Mouse (Mus musculus) Muller cell, postnatal 12 days (primary cell): ENCODE measurements around the gene Plekhg1.

Experiments
- DNase-seq: peaks from one replicate; pipeline ENCODE4 v3.0.0-alpha.2; 2015; ENCODE audit errors: inconsistent ontology term

The Plekhg1 gene

DNA sequence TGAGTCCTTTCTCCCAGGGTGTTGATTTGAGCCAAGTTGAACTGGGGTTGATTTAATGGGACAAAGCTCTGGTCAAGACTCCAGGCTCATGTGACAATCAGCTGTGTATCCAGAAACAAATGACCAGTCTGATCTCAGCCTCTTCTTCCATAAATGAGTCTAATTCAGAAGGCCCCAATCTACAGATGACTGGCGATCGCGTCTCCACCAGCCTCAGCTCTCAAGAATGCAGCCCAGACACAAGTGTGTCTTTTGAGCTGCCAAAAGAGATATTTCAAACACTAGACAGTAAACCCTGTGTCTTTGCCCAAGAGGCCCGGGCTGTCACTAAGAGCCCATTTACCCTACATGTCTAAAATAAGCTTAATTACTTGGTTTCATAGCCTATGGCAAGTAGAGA is 148.3 kb downstream of the Plekhg1 start:
- DNase-seq: peak; percentile 94

DNA sequence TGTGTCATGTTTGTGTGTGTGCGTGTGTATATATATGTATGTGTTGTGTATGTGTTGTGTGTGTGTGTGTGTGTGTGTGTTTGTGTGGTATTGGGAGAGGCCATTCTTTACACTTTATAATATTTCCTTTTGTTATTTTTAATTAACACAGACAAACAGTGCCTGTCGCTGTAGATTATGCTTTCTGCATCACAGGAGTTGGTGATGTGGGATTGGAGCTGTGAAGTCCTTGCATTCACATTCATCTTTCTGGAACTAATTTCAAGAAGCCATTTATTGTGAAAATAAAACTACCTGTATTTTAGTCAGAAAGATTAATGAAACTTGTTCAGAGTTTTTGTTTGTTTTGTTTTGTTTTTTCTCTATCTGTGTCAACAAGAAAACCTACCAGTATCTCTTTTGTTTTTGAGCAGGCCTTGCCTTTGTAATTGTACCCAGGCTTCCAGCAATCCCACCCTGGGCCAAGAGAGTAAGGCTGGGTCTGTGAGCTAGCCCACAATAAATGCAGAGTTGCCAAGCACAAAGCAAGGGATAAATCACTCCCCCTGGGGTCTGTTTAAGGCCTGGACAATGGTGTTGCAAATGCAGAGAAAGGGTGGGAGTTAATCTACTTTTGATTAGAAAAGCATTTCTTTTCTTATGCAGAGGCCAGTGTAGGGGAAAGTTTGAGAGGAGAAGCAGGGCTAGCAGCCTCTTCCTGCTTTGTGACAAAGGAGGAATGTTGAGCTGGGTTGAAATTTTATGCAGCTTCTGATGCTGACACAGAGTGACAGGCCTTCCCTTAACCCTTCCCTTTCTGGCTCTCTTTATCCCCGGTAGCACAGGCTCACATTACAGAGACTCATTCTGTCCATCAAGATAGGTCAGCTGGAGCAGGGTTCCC is 151.5 kb downstream of the Plekhg1 start:
- peak; percentile 64 for DNase-seq

DNA sequence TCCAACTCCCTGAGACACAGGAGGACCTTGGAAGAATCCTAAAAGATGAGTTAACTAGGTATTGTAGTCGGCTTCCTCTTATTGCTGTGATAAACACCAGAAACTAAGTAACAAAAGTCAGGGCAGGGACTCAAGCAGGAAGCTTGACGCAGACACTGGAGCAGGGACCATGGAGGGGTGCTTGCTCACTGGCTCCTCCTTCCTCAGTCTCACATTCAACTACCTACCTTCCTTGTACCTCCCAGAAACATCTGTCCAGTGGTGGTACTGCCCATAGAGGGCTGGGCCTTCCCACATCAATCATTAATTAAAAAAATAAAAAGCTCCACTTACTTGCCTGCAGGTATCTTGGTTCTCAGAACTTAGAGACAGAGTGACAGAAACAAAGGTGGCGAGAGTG is 152.2 kb downstream of the Plekhg1 start:
- no peak for DNase-seq

DNA sequence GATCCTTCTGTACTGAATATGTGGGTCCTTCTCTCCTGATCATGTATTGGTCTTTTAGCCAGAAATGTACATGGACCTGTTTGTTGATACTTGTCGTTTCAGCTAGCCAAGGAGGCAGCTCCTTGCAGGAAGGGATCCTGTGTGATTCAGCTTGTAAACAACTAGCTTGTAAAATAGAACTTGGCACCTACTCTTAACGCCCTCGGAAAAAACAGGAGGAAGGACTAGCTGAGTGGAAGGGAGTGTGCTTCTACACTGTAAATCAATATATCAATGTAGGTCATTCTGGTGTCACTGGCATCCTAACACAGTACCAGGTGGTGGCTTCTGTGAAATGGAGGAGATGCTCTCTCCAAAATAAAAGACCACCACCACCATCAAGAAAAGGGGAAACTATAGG is 157.9 kb downstream of the Plekhg1 start:
- no peak for DNase-seq

DNA sequence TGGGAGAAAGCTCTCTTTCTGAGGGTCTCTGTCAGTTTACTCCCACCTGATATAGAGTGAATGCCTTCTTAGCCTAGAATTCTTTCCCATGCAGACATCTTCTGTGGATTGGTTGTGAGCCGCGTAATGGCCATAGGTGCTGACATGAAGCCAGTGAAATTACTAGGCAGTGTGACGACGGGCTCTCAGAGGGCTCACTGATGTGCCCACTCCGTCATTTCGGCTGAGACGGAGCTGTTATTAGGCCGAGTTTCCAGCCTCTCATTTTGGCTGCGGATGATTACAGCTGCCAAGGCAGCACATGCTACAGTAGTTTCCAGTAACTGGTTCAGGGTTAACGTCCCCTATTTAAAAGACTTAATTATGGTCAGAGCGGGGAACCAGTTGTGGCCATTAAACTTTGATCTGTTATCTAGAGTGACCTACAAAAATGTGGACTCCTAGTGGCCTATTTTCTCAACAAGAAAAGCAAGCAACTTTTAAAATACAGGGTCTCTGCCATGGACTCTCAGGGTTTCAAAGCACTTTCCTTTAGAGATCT is 160.3 kb downstream of the Plekhg1 start:
- DNase-seq: no peak

DNA sequence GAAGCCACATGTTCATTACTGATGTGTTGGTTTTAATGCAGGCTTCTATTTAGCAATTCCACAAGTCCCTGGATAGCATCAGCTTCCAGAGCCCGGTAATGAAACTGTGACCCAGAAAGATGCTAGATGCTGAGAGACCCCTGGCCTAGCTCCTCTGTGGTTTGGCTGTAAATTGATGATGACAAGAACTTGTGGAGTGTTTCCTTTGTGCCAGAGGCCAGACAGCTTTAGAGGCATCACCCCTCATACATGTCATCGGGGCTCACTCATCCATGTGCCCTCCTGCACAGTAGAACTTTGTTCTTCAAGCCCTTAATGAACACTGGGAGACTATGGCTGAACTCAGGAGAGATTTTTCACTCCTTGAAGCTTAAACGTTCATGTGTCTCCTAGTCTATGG is 165.6 kb downstream of the Plekhg1 start:
- DNase-seq: peak; percentile 94

DNA sequence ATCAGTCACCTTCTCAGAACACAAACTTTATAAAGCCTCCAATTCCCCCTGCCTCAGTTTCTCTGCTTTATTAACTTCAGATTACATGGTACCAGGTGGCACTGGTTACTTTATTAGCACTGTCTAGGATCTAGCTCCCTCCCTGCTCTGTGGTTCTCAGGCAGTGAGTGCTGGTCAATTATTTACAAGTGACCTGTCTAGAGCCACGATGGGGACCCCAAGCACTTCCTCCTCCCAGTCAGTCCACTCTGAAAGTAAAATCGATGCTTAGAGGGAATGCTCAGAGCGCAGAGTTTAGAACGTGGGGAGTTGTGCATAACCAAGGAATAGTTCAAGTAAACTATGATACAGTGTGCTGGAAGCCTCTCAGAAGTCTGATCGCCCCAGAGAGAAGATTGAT is 173.9 kb downstream of the Plekhg1 start:
- DNase-seq: no peak

DNA sequence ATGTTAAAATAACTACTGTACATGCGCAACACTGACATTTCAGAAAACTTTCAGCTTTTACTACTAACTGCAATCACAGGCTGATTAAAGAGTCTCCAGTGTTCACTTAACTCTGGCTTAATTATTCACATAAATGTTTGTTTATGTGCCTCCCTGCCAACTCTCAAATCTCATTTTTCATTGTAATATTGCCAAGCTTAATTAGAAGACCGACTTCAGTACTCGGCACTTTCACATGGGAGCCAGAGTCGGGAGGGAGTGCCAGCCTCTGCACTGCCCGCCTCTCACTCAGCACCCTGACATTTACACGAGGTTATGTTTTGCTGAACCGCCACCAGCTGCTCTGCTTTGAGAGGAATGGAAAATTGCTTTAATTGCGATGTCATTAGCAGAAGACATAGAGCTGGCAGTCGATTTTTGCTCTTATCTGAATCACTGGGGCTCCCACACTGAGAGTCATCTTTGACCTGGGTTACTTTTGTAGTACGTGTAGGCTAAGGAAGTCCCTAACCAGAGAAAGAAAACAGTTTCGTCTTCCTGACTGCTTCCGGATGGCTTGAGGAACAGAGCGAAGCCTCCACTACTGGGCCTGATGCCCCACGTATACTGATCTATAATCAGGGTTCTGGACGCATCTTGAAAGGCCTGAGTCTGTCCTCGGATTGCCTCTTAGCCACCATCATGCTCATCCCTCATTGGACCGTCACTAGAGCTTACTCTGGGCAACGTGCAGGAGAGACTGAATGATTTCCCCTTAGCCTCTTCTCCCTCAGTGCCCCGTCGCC is 180.4 kb downstream of the Plekhg1 start:
- peak; percentile 90 for DNase-seq

DNA sequence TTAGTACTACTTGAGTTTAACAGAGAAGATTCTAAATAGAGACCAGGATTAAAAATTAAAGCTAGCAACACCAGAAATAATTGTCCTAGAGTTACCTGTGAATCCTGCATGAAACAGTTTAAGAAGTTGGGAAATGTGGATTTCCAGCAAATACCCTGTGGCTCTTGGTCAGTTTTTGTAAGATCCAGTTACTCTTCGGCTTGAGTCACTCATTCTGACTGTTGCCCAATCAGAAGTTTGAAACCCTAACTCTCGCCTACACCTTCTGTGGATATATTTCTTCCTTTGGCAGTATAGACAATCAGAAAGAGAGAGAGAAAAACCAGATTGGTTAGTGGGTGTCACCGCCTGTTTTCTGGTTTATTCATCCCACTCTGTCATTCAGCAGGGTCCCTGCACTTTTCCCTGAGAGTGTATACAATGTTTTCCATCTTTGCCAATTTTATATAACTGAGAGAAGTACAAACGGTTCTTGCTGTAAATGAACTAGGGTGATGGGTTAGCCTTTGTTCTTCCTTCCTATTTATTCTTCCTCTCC is 187.9 kb downstream of the Plekhg1 start:
- DNase-seq: no peak

DNA sequence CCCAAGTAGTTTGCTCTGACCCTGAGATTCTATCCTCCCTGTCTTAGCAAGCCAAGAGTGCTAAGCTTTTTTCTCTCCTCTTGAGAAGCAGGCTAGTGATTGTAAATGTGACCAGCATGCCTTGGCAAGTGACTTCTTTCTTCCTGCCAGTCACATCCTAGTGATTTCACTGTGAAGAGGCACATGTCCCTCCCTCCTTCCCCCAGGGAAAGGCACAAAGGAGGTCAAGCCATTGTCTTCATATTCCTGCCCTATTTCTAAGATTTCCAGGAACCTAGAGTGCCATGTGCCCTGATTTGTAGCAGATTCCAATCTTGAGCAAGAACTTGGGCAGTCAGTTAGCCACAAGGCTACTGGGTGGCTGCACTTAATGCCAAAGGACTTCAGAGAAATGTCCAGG is 191.7 kb downstream of the Plekhg1 start:
- peak; percentile 60 for DNase-seq

DNA sequence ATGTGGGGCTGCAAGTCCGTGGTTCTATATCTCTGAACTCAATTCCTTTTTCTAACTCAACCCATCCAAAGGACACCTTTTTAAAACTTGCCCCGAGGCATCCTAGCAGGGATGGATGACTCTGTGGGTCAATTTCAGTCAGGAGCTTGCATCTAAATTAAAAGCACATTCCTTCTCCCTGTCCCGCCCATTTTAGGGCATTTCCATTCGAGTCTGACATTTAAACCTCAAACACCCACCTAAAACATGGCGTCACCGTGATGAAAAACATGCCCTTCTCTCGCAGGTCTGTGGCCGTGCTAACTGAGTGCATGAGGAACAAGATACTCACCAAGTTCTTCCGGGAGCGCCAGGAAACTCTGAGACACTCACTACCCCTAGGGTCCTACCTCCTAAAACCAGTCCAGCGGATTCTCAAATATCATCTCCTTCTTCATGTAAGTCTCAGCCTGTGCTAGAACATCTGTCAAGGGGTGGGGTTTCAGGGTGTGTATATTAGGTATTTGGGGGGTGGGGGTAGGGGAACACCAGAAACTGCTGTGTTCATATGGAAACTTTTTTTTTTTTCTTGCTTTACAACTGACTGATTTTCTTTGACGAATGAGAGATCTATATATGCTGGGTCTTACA is 193.3 kb downstream of the Plekhg1 start:
- no peak for DNase-seq

DNA sequence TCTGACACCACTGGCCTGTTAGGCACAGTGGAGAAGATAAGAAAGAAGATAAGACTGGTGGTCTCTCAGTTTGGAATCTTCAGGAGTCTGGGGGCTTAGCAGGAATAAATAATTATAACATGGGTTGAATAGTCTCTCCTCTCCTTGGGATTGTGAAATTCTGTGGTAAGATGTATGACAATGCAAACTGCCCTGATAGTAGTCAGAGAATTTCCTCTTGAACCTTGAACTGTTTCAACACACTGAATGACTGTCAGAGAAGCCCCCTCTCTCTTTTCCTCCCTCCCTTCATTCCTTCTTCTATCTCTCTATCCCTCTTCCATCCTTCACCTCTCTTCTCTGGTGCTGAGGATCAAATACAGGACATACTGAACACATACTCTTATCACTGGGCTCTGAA is 196.7 kb downstream of the Plekhg1 start:
- DNase-seq: no peak

DNA sequence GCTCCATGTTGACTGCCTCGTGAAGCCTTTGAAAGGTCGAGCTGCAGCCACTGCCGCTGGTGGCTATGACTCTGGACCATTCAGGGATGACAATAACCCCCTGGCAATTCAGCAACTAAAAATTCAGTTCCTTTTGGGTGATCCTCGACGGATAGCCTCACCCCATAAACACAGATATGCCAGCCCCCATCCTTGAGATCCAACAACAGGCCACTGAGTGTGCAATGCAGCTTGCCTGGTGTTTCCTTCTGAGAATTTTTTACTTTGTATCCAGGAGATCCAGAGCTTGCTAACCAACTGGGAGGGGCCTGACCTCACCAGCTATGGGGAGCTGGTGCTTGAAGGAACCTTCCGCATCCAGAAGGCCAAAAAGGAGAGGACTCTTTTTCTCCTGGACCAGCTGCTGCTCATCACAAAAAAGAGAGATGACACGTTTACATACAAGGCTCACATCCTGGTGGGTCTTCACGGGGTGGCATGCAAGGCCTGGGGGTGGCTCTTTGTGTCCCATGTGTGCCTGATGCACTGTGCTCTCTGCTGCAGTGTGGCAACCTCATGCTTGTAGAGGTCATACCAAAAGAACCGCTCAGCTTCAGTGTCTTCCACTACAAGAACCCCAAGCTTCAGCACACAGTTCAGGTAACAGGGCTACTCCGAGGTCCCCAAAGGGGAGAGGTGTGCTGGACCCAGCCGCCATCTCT is 199.9 kb downstream of the Plekhg1 start:
- DNase-seq: no peak

DNA sequence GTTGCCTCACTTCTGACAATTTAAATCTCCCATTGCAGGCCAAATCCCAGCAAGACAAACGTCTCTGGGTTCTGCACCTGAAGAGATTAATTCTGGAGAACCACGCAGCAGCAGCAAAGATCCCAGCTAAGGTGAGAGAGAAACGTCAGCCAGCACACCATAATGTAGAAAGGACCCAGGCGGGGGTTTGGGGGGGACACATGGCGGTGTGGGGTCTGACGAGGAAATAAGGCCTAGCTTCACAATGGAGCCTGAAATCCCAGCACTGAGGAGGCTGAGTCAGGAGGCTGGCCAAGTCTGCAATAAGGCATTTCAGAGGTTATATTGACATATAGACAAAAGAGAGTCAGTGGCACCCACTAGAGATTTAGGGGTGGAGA is 200.4 kb downstream of the Plekhg1 start:
- DNase-seq: no peak

DNA sequence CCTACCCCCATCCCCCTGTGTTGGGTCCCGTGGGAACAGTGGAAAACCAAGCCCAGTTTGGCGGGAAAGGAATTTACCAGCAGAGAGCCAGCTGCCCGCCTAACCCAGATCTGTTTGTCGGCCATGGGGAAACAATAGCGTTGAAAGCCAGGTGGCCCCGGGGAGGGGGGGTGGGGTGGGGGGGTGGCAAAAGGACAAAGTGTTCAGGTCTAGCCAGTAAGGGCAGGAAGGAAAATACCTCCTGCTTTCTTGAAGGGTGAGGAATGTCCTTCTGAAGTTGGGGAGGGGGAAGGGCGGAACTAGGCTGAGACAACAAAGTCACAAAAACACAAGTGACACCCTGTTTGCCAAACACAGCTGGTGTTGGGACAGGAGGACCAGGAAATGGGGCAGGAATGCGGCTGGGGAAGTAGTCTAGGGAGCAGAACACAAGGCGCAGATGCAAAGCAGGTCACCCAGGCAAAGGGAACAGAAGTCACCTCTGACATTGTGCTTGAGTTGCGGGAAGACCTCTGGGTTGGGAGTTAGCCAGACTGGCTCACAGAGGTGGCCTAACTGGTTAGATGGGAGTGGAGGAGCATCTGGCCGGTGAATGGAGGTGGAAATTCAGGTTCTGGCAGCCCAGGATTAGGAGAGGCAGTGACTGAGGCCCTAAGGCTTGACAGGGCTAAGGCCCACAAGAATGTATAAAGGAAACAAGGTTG is 201.0 kb downstream of the Plekhg1 start:
- peak; percentile 51 for DNase-seq

DNA sequence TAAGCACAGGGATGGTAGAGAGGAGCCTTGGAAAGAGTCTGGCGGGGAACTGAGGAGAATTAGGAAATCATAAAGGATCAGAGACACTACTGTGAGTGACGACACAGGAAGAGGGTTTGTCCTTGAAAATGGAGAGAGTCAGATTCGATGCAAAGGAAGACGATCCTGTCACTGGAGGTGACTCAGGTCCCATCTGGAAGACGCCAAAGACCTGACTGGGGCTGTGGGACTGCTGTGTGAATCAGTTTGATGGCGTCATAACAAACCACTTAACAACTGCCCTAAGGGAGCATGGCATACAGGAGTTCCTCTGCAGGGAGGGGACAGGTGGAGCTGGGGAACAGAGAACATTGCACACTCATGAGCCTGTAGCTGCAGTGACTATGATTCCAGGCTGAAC is 202.1 kb downstream of the Plekhg1 start:
- no peak for DNase-seq

DNA sequence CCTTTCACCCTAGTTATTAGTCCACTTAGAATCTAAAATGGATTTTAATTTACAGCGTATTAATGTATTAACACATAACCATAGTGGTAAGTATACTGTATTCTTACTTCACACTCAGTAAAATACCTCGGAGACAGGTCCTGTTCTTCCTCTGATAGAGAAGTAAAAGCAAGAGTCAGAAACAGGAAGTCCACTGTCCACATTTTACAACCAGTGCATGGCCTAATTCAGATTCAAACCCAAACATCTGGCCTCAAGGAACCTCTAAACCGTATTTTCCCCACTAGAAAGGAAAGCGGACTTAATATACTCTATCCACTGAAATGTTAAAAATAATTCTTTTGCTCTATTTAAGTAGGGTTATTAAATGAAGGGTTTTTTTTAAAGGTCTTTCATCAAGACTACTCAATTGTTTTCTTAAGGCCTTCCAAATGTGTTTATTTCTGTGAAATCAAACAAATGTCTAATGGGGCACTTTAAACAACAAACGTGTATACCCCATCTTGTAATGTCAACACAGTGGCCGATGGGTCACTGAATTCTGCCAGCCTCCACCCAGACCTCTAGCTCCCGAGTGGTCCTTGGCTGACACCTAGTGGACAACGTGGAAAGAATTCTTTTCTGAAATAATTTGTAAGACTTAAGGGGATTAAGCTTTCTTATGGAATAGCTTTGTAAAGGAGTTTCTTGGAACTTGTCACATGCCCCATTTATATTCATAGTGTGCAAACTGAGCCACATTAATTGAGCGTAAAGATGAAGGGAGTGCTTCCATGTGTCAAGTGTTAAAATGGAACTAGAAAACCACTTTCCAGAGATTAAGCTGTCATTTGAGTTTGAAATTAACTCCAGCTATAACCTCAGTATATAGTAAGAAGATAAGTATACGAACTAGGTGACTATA is 203.6 kb downstream of the Plekhg1 start:
- DNase-seq: peak; percentile 64

DNA sequence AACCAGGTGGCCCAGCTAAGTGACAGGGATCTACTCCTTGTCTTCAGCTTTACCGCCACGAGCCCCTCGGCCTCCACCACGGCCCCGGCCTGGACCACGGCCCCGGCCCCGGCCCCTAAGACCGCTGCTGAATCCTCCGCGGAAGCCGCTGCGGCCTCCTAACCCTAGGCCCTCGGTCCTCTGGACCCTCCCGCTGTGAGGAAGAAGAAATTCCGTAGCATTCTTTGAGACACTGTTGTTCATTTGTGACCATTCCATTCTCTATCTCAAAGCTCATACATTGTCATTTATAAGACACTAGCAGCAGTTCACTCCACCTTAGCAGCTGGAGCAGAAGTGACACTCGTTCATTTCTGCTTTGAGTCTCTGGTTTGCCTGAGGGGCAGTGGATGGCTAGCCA is 206.7 kb downstream of the Plekhg1 start:
- DNase-seq: no peak

DNA sequence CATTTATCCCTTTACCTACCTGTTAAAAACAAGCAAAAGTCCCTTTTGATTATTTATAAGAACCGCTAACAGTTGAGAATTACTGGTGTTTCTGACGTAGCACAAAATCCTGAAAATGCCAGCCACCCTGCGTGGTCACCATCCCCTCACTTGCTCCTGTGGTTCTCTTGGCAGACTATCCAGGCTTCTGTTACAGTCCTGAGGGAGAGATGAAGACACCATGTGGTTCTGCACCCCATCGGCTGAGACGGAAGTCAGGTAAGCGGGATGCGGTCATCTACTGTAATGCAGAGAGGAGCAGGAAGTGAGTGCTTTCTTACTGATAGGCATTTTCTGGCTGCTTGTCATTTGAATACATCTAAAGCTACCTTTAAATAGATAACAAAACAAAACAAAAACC is 207.2 kb downstream of the Plekhg1 start:
- DNase-seq: no peak

DNA sequence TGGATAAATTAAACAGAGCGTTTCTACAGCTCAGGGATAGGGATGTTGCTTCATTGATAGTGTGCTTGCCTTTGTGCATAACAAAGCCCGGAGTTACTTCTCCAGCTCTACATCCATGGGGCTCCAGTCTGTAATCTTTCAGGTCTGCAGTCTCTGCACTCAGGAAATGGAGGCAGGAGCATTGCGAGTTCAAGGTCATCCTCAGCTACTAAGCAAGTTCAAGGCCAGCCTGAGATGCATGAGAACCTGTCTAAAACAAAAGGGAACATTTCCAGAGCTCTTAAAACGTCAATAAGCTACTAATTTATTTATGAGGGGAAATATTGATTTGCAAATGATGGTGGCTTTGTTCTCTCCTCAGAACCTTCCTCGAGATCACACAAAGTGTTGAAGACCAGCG is 209.1 kb downstream of the Plekhg1 start:
- no peak for DNase-seq
